Mouse (Mus musculus): ENCODE measurements around the gene Fbxw13.
"Not testable (repeated sequence)": the region's sequence is repeated elsewhere in the genome, so short reads cannot be mapped to it uniquely, and the experiment has no call there.

Gene Fbxw13

DNA sequence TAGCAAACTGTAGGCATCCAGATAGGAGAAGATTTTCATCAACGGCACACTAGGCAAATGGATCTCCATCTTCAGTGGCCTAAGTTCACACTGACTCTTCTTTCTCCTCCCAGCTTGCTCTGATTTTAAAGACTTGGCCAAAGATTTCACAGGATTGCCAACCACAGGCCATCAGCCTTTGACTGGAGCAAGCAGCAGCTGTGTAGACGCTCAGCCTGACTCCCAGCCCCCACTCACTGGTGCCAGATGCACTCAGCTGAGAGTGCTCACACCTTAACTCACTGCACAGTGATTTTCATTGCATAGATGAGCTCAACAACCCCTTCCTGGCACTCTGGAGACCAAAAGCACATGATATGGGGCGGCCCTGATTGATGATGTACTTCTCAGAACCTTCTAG lies at the start of gene Fbxw13:
Gene Fbxw13 (minus strand): TSS at position 101 of the 400 bp plus-strand sequence.
- in situ Hi-C loops (cut with MboI; ENCODE audit: unreplicated experiment in 2 of 2) = not testable (repeated sequence)

DNA sequence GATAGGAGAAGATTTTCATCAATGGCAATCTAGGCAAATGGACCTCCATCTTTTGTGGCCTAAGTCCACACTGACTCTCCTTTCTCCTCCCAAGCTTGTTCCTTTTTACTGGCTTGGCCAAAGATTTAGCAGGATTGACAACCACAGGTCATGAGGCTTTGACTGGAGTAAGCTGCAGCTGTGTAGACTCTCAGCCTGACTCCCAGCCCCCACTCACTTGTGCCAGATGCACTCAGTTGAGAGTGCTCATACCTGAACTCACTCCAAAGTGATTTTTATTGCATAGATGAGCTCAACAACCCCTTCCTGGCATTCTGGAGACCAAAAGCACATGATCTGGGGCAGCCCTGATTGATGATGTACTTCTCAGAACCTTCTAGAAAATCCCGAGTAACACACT lies 38.9 kb upstream of the Fbxw13 start, which contains the start of gene Fbxw20:
Gene Fbxw20 (minus strand): TSS at position 101 of the 400 bp plus-strand sequence.
- in situ Hi-C loops (cut with MboI; ENCODE audit: unreplicated experiment in 2 of 2) = no loop called here

DNA sequence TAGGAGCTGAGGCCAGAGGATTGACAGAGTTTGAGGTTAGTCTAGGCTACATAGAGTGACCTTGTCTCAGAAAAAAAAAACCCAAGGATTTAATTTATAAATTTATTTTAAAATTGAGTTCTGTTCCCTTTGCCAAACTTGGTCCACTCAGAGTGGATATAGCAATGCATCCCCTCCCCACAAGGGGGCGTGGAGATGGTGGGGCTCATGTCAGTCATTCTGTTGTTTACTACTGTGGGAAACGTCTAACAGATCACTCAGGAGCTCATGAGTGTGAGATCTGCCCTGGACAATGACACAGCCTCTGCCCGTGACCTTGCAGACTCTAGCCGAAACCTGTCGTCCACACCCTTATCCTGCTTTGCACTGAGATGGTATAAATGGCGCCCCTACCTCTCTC lies 22.7 kb upstream of the Fbxw13 start:
- in situ Hi-C loops (cut with MboI; ENCODE audit: unreplicated experiment in 2 of 2) = no loop called here

DNA sequence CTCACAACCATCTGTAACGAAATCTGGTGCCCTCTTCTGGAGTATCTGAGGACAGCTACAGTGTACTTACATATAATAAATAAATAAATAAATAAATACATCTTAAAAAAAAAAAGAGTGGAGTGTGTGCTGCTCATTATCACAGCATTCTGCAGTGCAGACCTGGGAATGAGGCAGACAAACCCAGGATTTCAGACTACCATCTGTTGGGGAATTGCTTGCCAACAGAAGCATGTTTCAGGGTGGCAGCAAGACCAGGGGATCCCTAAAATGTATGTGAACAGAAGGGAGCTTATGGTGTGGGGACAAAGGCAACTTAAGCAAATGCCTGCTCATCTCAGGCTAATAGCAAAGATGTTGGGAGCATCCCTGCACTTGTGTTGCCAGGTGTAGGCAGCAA lies 5.6 kb upstream of the Fbxw13 start:
- in situ Hi-C loops (cut with MboI; ENCODE audit: unreplicated experiment in 2 of 2) = not testable (repeated sequence)

DNA sequence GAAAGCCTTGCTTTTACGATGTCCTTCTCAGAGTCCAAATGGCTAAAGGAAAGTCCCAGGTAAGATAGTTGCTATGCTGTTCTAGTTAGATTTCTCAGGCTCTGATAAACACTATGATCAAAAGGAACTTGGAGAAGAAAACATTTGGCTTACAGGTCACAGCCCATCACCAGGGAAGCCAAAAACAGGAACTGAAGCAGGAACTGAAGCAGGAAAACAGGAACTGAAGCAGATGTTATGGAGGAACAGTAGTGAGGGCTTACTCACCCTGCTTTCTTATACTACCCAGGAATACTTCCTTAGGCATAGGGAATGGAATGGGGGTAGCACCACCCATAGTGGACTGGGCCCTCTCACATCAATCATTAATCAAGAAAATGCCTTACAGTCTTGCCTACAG lies 4.6 kb upstream of the Fbxw13 start:
- in situ Hi-C loops (cut with MboI; ENCODE audit: unreplicated experiment in 2 of 2) = no loop called here

DNA sequence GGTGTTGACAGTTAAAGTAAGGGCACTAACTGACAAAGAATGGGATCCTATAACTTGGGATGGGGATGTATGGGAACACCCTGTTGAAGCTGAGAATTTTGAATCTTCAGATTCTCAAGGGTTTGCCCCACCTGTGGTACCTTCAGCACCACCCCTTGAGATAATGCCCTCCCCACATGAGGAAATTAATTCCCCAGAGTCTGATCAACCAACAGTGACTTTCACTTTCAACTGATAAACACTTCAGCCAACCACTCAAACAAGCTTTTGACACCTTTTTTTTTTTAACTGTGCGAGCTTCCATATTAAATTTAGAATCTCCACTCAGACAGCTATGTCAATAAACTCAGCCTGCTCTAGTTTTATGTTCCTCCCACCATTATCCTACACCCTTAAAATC lies 3.6 kb upstream of the Fbxw13 start:
- in situ Hi-C loops (cut with MboI; ENCODE audit: unreplicated experiment in 2 of 2) = no loop called here

DNA sequence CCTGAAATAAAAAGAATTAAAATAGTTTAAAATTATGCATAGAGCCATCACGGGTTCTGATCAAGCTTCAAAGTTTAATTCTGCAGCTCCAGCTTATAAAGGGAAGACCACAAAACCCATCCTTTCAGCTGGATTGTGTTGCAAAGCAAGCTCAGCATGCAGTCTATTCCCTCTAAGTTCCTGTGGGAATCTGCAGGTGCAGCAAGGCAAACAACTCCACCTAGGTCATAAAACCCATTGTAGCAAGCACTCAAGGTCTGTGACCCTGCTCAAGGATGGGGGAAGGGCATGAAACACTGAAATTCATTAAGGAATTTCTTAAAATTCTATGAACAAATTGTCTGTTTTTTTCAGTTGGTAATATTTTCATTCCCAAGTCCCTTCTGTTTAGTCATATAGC lies 18.6 kb downstream of the Fbxw13 start:
- in situ Hi-C loops (cut with MboI; ENCODE audit: unreplicated experiment in 2 of 2) = no loop called here

DNA sequence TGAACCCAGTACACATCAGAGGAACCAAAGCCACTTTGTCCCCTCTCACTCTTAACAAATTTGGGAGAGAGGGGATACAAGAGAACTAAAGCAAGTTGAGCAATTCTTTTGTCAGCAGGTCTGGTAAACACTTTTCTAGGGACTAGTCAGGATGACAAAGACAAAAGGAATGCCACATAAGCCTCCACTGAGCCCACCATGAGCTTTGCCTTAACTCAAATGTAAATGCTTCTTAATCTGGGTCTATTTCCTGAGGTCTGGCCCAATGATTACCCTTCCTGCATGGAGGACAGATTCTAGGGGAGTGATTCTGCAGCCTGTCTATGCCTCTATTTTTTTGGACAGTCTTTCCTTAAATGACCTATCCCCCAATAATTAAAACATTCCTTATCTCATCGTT lies 19.5 kb downstream of the Fbxw13 start:
- in situ Hi-C loops (cut with MboI; ENCODE audit: unreplicated experiment in 2 of 2) = no loop called here

DNA sequence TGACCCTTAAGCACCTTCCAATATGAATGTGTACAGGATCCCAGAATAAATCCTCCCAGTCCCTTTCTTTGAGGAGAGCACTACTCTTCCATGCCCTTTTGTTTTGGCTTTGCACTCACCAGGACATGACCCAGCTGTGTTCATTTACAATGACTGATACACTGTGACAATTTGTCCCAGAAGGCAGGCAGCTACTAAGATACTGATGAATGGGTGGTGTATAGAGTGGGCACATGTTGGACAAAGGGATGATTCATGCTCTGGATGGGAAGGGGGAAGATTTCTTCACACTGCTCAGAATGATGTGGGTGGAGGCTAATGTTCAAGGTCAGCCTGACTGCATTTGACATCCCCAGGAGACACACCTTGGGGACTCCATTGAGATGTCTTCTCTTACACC lies 28.5 kb downstream of the Fbxw13 start:
- in situ Hi-C loops (cut with MboI; ENCODE audit: unreplicated experiment in 2 of 2) = no loop called here

DNA sequence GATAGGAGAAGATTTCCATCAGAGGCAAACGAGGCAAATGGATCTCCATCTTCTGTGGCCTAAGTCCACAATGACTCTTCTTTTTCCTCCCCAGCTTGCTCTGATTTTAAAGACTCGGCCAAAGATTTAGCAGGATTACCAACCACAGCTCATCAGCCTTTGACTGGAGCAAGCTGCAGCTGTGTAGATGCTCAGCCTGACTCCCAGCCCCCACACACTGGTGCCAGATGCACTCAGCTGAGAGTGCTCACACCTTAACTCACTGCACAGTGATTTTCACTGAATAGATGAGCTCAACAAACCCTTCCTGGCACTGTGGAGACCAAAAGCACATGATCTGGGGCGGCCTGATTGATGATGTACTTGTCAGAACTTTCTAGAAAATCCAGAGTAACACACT lies 33.8 kb downstream of the Fbxw13 start, which contains the start of gene Fbxw21:
Gene Fbxw21 (minus strand): TSS at position 101 of the 400 bp plus-strand sequence.
- in situ Hi-C loops (cut with MboI; ENCODE audit: unreplicated experiment in 2 of 2) = no loop called here

DNA sequence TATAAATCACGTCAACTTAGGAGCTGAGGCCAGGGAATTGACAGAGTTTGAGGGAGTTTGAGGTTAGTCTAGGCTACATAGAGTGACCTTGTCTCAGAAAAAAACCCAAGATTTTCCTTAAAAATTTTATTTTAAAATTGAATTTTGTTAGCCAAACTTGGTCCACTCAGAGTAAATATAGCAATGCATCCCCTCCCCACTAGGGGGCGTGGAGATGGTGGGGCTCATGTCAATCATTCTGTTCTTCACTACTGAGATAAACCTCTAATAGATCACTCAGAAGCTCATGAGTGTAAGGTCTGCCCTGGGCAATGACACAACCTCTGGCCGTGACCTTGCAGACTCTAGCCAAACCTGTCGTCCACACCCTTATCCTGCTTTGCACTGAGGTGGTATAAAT lies 55.4 kb downstream of the Fbxw13 start:
- in situ Hi-C loops (cut with MboI; ENCODE audit: unreplicated experiment in 2 of 2) = loop anchor here in 1 of 2 experiments (25.0 kb wide), 1 partner anchor 1147 kb away; no protein-coding TSS in a partner anchor

DNA sequence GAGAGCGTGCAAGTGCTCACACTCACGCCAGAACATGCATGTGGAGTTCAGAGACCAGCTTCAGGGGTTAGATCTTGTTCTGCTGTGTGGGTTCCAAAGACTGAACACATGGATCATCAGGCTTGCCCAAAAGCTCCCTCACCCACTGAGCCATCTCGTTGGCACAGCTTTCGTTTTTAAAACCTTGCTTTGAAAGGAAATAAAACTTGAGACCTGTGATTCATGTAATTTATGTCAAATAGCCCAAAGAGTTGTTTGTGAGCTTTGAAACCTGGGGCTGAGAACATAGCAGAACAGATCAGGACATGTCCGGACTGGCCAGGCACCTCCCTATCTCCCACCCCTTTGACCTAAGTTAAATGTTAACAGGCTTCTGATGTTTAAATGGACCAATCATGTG lies 65.7 kb downstream of the Fbxw13 start:
- in situ Hi-C loops (cut with MboI; ENCODE audit: unreplicated experiment in 2 of 2) = loop anchor here in 1 of 2 experiments (25.0 kb wide), 1 partner anchor 1157 kb away; no protein-coding TSS in a partner anchor

Data from v-Abl transformed pro-B cells (cell line).